In the genomic region with DNA sequence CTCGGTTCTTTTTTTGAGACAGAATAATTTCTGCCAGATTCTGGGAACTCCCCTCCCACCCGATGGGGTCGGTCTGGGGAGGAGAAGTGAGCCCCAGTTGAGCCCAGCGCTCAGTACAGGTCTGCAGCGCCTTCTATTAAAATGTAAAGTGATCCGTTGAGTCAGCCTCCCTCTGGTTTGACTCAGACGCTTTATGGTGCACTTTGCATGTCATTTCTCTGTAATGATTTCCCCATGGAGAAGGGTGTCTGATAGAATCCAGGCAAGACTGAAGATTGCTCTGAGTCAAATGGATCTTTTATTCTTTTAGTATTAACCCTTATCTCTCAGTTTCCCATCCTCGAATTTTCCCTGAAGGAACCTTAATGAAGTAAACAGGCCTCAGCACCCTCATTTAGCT, we compare ENCODE assay signal across 14 mouse cellular contexts.
DNase-seq lines count a peak whose midpoint lies in the region; ATAC-seq and TF ChIP-seq lines count a peak whose summit lies in the region.
"Had no signal": no experiment of that assay in that cellular context is flagged by ENCODE, and none has a peak within 500 bp of the region (broad histone marks: within the 10 kb centered on the region; RNA-seq: fewer than 3 reads in every experiment).

No protein-coding gene starts in this region.

- 21% methylated on average over 8 of the region's 8 CpGs for WGBS in kidney, postnatal 0 days
- 16% methylated on average over 8 of the region's 8 CpGs for WGBS in kidney, embryonic 15.5 days
- WGBS in forebrain, postnatal 0 days, result 14% methylated on average over 8 of the region's 8 CpGs
- WGBS in midbrain, embryonic 10.5 days, result 20% methylated on average over 8 of the region's 8 CpGs
- 85% methylated on average over 8 of the region's 8 CpGs for WGBS in thymus, adult 2 months

- no peak overlapping the region for H3K27ac ChIP-seq in kidney, postnatal 0 days
- no peak overlapping the region for H3K27ac ChIP-seq in kidney, embryonic 15.5 days
- H3K27ac ChIP-seq in forebrain, postnatal 0 days (ENCODE audit: low read depth, low read length), result peak overlapping the region; percentile 24; the same call in 1 of the 2 replicates
- peak overlapping the region; percentile 89 for H3K27ac ChIP-seq in midbrain, embryonic 10.5 days (replicated peaks)
- no peak overlapping the region for H3K27ac ChIP-seq in thymus, adult 2 months (ENCODE audit: control insufficient read depth, insufficient read depth, low read length)
- H3K27ac ChIP-seq: heart, embryonic 15.5 days; stomach, embryonic 15.5 days had no signal

- peak; percentile 38 for DNase-seq in kidney, postnatal 0 days (ENCODE audit: low spot score)
- no peak for DNase-seq in forebrain, postnatal 0 days
- no peak for DNase-seq in midbrain, embryonic 10.5 days (ENCODE audit: low spot score)
- no peak for DNase-seq in thymus, adult 2 months
- no peak for DNase-seq in cerebellum, postnatal 25 days
- no peak for DNase-seq in adrenal gland, adult 2 months
- no peak for DNase-seq in retina, postnatal 1 day
- DNase-seq: cerebellum, adult 8-10 months; kidney, postnatal 25 days; lung, adult 2 months; right cerebral cortex, adult 18-20 months had no signal

- H3K4me3 ChIP-seq in kidney, postnatal 0 days (replicated peaks; ENCODE audit: low read depth, low read length), result no peak overlapping the region
- H3K4me3 ChIP-seq in kidney, embryonic 15.5 days (replicated peaks), result no peak overlapping the region
- no peak overlapping the region for H3K4me3 ChIP-seq in forebrain, postnatal 0 days (ENCODE audit: low read depth, low read length)
- no peak overlapping the region for H3K4me3 ChIP-seq in midbrain, embryonic 10.5 days
- H3K4me3 ChIP-seq in thymus, adult 2 months (ENCODE audit: control insufficient read depth, insufficient read depth, low read length), result no peak overlapping the region
- H3K4me3 ChIP-seq: heart, embryonic 15.5 days; stomach, embryonic 15.5 days had no signal

- TF ChIP-seq CTCF in kidney, postnatal 0 days (IDR thresholded peaks at IDR 0.05; ENCODE audit: low read depth), result no peak
- TF ChIP-seq CTCF in forebrain, postnatal 0 days (IDR thresholded peaks at IDR 0.05; ENCODE audit: low read depth), result no peak
- TF ChIP-seq CTCF in thymus, adult 2 months (IDR thresholded peaks at IDR 0.05; ENCODE audit: borderline replicate concordance, control insufficient read depth, extremely low read depth, insufficient read depth, low read length, poor library complexity), result no peak

- H3K36me3 ChIP-seq in kidney, postnatal 0 days (ENCODE audit: insufficient read depth, low read length), result no peaks in the 10 kb centered on the region
- no peaks in the 10 kb centered on the region for H3K36me3 ChIP-seq in kidney, embryonic 15.5 days
- no peaks in the 10 kb centered on the region for H3K36me3 ChIP-seq in forebrain, postnatal 0 days (ENCODE audit: insufficient read depth)
- no peaks in the 10 kb centered on the region for H3K36me3 ChIP-seq in midbrain, embryonic 10.5 days
- H3K36me3 ChIP-seq in thymus, adult 2 months (ENCODE audit: control insufficient read depth, insufficient read depth, low read length), result no peaks in the 10 kb centered on the region
- H3K36me3 ChIP-seq: heart, embryonic 15.5 days; stomach, embryonic 15.5 days had no signal

- H3K27me3 ChIP-seq in kidney, postnatal 0 days (ENCODE audit: insufficient read depth, low read length), result no peaks in the 10 kb centered on the region
- no peaks in the 10 kb centered on the region for H3K27me3 ChIP-seq in kidney, embryonic 15.5 days
- no peaks in the 10 kb centered on the region for H3K27me3 ChIP-seq in forebrain, postnatal 0 days (ENCODE audit: insufficient read depth, low read length)
- no peaks in the 10 kb centered on the region for H3K27me3 ChIP-seq in midbrain, embryonic 10.5 days (ENCODE audit: low read depth, poor library complexity, severe bottlenecking)
- H3K27me3 ChIP-seq in thymus, adult 2 months (ENCODE audit: control insufficient read depth, insufficient read depth, low read length), result no peaks in the 10 kb centered on the region
- H3K27me3 ChIP-seq: heart, embryonic 15.5 days; stomach, embryonic 15.5 days had no signal

- no peaks in the 10 kb centered on the region for H3K9me3 ChIP-seq in kidney, postnatal 0 days (replicated peaks; ENCODE audit: low read length)
- H3K9me3 ChIP-seq in kidney, embryonic 15.5 days (replicated peaks), result no peaks in the 10 kb centered on the region
- no peaks in the 10 kb centered on the region for H3K9me3 ChIP-seq in forebrain, postnatal 0 days (ENCODE audit: low read length)
- H3K9me3 ChIP-seq in midbrain, embryonic 10.5 days (replicated peaks), result no peaks in the 10 kb centered on the region
- H3K9me3 ChIP-seq: heart, embryonic 15.5 days; stomach, embryonic 15.5 days had no signal

- H3K4me2 ChIP-seq in kidney, postnatal 0 days (ENCODE audit: low read length), result no peak overlapping the region
- H3K4me2 ChIP-seq in kidney, embryonic 15.5 days, result no peak overlapping the region
- no peak overlapping the region for H3K4me2 ChIP-seq in forebrain, postnatal 0 days (ENCODE audit: low read depth)
- H3K4me2 ChIP-seq: heart, embryonic 15.5 days; stomach, embryonic 15.5 days had no signal

- no peak for ATAC-seq in kidney, postnatal 0 days (replicated peaks; ENCODE audit: low FRiP score, low read depth)
- no peak for ATAC-seq in kidney, embryonic 15.5 days (replicated peaks; ENCODE audit: low FRiP score)
- no peak for ATAC-seq in forebrain, postnatal 0 days

- TF ChIP-seq POLR2A in thymus, adult 2 months (IDR thresholded peaks at IDR 0.05; ENCODE audit: control insufficient read depth, extremely low read depth, insufficient read depth, low read length, poor library complexity), result no peak

- H3K4me1 ChIP-seq in kidney, postnatal 0 days (replicated peaks; ENCODE audit: insufficient read depth, low read length), result no peaks in the 10 kb centered on the region
- H3K4me1 ChIP-seq in kidney, embryonic 15.5 days, result peaks cover 10% of the 10 kb centered on the region; the same call in 1 of the 2 replicates
- H3K4me1 ChIP-seq in forebrain, postnatal 0 days (ENCODE audit: insufficient read depth), result peaks cover 54% of the 10 kb centered on the region
- H3K4me1 ChIP-seq in midbrain, embryonic 10.5 days, result peaks cover 78% of the 10 kb centered on the region
- peaks cover 5% of the 10 kb centered on the region for H3K4me1 ChIP-seq in thymus, adult 2 months (replicated peaks; ENCODE audit: control insufficient read depth, insufficient read depth, low read length)

- no peak overlapping the region for H3K9ac ChIP-seq in kidney, postnatal 0 days (ENCODE audit: low read depth, low read length)
- H3K9ac ChIP-seq in kidney, embryonic 15.5 days, result no peak overlapping the region
- H3K9ac ChIP-seq in forebrain, postnatal 0 days, result no peak overlapping the region
- H3K9ac ChIP-seq: heart, embryonic 15.5 days; stomach, embryonic 15.5 days had no signal

Comparison
In these comparisons a context has a peak if more than half of its experiments do, and no peak if none do; other contexts are left out.
1. H3K27ac ChIP-seq: peak in forebrain, postnatal 0 days (single experiment) and midbrain, embryonic 10.5 days (single experiment); none in kidney, postnatal 0 days (single experiment), kidney, embryonic 15.5 days (single experiment) and thymus, adult 2 months (single experiment).